Mouse (Mus musculus): ENCODE measurements around the gene Taf8. TPM values are rescaled to one million over a fixed set of nuclear protein-coding genes. Genes with fewer than 3 reads are reported as not detected.

Taf8 gene
- 24.0 and 25.9 TPM in 2 replicates for polyA plus RNA-seq (2014; fragmentation: Nextera tagmentation; extraction: Ambion mirVana)

DNA sequence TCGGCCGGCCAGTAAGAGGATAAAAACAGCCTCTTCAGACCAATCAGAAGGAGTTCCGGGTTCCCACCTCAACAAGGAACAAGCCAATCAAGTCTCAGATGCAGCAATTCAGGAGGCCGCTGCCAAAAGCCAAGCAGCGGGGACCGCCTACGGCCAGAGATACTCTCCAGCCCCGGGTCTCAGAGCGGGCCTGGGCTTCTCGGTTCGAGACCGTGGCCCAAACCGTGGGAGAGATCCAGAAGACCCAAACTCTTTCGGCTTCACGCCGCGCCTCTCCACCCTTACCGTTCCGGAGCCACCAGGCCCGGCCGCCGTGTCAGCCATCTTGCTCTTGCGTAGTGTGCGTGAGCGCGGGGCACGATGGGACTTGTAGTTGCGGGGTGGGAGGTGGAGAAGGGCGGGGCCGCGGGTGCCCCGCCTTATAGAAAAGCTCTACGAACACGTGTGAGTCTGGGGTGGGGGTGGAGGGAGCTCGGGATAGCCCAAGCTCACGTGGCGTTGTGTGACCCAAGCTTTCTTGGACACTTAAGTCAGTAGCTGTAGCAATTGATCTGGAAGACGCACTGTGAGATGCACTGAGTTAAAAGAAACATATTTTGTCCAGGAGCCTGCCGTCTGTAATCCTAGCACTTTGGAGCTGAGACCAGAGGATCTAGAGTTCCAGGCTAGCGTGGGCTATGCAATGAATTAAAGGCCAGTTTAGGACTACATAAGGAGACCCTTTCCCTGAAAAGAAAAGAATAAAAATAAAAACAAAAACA is at the start of gene Taf8:
Gene Taf8, minus strand, starts transcription at position 347 of the 761 bp plus-strand sequence.
- ATAC-seq: peak; percentile 98
- H3K36me3 ChIP-seq (ENCODE audit: control insufficient read depth, insufficient read depth, low read length): peaks cover 30% of the 10 kb centered on the region
- H3K4me1 ChIP-seq (ENCODE audit: control insufficient read depth, insufficient read depth, low read length): peaks cover 7% of the 10 kb centered on the region
- no peaks in the 10 kb centered on the region for H3K27me3 ChIP-seq (replicated peaks; ENCODE audit: control insufficient read depth, insufficient read depth, low read length)
- no peaks in the 10 kb centered on the region for H3K9me3 ChIP-seq (replicated peaks; ENCODE audit: control insufficient read depth, low read length)
- H3K4me2 ChIP-seq (ENCODE audit: low read length): peak within 1 kb of the TSS; percentile 77
- H3K9ac ChIP-seq (ENCODE audit: low read length): peak within 1 kb of the TSS; percentile 75
- peak within 1 kb of the TSS; percentile 59 for H3K27ac ChIP-seq (ENCODE audit: low read depth, low read length)
- DNase-seq (ENCODE audit: low spot score): peak; percentile 96
- 2% methylated on average over 40 of the region's 40 CpGs for WGBS
- H3K4me3 ChIP-seq (ENCODE audit: low read depth, low read length): peak within 1 kb of the TSS; percentile 57

DNA sequence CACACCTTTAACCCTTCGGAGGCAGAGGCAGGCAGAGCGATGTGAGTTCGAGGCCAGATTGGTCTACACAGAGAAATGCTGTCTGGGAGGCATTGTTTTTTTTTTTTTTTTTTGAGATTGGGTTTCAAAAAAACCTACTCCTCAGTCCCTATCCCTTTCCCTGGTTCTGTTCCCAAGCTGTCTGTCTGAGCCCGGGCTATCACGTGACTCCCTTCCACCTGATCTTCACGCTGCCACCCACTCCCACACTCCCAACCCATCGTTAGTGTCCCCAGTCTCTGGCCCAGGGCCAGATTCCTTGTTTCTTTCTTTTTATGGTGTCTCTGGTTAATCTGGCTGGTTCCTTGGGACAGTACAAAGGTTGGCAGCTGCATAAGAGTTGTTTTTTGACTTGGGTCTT is 49.0 kb upstream of the Taf8 start:
- no peak for DNase-seq (ENCODE audit: low spot score)
- 56% methylated on average over 7 of the region's 7 CpGs for WGBS

DNA sequence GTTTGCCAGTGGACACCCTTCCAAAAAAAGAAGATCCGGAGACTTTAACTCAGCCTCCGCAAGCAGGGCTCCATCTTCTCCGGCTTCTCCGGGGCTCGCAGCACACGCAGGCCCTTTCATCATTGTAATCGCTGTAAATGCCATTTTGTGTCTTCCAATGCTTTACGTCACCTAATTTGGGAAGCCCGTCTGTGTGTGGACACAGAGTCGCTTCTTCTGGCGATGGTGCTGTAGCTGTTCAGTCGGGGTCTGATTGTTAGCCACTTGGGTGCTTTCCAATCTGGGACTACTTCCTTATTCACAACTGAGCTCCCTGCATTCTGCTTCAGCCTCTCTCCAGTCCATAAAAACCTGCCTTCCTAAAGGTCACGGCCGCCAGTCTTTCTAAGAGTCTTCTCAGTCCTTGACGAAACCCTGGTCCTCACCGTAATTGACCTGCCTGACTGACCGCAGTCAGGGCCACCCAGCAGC is 43.8 kb upstream of the Taf8 start:
- no peaks in the 10 kb centered on the region for H3K9me3 ChIP-seq (replicated peaks; ENCODE audit: control insufficient read depth, low read length)
- no peak overlapping the region for H3K9ac ChIP-seq (ENCODE audit: low read length)
- no peak overlapping the region for H3K4me2 ChIP-seq (ENCODE audit: low read length)
- no peaks in the 10 kb centered on the region for H3K36me3 ChIP-seq (ENCODE audit: control insufficient read depth, insufficient read depth, low read length)
- ATAC-seq (no peak), DNase-seq (ENCODE audit: low spot score) (peak; percentile 29)
- no peak overlapping the region for H3K4me3 ChIP-seq (ENCODE audit: low read depth, low read length)
- no peak overlapping the region for H3K27ac ChIP-seq (ENCODE audit: low read depth, low read length)
- H3K27me3 ChIP-seq (replicated peaks; ENCODE audit: control insufficient read depth, insufficient read depth, low read length): no peaks in the 10 kb centered on the region
- H3K4me1 ChIP-seq (ENCODE audit: control insufficient read depth, insufficient read depth, low read length): no peaks in the 10 kb centered on the region
- 70% methylated on average over 17 of the region's 17 CpGs for WGBS

More for the DNA sequence above, 49.0 kb upstream of the Taf8 start:
- H3K27ac ChIP-seq (ENCODE audit: low read depth, low read length): no peak overlapping the region
- ATAC-seq: no peak
- H3K27me3 ChIP-seq (replicated peaks; ENCODE audit: control insufficient read depth, insufficient read depth, low read length): no peaks in the 10 kb centered on the region
- no peaks in the 10 kb centered on the region for H3K9me3 ChIP-seq (replicated peaks; ENCODE audit: control insufficient read depth, low read length)
- no peaks in the 10 kb centered on the region for H3K4me1 ChIP-seq (ENCODE audit: control insufficient read depth, insufficient read depth, low read length)
- no peaks in the 10 kb centered on the region for H3K36me3 ChIP-seq (ENCODE audit: control insufficient read depth, insufficient read depth, low read length)
- H3K4me2 ChIP-seq (ENCODE audit: low read length): no peak overlapping the region
- H3K4me3 ChIP-seq (ENCODE audit: low read depth, low read length): no peak overlapping the region
- no peak overlapping the region for H3K9ac ChIP-seq (ENCODE audit: low read length)

DNA sequence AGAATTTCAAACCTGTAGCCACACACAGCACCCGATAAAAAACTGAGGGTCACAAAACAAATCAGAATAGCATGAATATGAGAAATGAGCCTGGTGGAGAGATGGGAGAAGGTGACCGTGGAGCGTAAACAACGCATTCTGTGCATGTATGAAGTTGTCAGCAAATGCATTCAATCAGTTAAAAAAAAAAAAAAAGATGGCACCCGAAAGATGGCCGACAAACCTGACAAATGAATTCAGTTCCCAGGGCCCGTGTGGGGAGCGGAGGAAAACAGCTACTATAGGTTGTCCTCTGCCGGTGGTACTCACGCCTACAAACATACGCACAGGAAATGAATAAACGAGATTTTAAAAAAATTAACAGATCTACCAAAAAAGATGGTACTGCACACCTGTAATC is 43.1 kb upstream of the Taf8 start:
- 93% methylated on average over 12 of the region's 12 CpGs for WGBS
- Histone ChIP-seq H3K9me3 (replicated peaks; ENCODE audit: control insufficient read depth, low read length) (no peaks in the 10 kb centered on the region), H3K4me2 (ENCODE audit: low read length) (no peak overlapping the region), H3K9ac (ENCODE audit: low read length) (no peak overlapping the region), H3K4me1 (ENCODE audit: control insufficient read depth, insufficient read depth, low read length) (no peaks in the 10 kb centered on the region), H3K36me3 (ENCODE audit: control insufficient read depth, insufficient read depth, low read length) (no peaks in the 10 kb centered on the region), H3K27ac (ENCODE audit: low read depth, low read length) (no peak overlapping the region), H3K27me3 (replicated peaks; ENCODE audit: control insufficient read depth, insufficient read depth, low read length) (no peaks in the 10 kb centered on the region), H3K4me3 (ENCODE audit: low read depth, low read length) (no peak overlapping the region)
- ATAC-seq: no peak
- DNase-seq (ENCODE audit: low spot score): no peak

DNA sequence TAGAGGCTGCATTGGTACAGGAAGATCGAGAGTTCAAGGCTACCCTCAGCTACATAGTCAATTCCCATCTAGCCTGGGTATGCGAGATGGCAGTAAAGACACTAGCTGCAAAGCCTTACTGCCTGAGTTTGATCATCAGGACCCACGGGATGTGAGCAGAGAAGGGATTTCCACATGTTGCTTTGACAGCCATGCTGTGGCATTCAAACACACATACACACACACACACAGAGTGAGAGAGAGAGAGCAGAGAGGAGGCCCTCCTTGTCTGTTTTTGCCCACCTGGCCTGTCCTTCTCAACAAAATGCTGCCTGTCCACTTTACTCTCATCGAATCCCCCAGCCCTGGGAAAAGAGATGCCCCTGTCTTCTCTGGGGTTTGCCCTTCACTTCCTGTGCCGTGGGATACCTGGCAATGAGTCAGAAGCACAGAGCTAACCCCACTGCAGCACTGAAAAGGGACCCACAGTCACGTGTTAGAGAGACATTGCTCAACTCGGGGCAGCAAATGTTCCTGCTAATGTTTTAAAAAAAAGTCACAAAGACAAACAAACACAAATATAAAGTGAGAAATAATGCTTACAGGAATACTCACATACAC is 41.1 kb upstream of the Taf8 start:
- Histone ChIP-seq H3K27me3 (replicated peaks; ENCODE audit: control insufficient read depth, insufficient read depth, low read length) (no peaks in the 10 kb centered on the region), H3K4me1 (ENCODE audit: control insufficient read depth, insufficient read depth, low read length) (no peaks in the 10 kb centered on the region), H3K27ac (ENCODE audit: low read depth, low read length) (no peak overlapping the region), H3K4me2 (ENCODE audit: low read length) (no peak overlapping the region), H3K9ac (ENCODE audit: low read length) (no peak overlapping the region), H3K9me3 (replicated peaks; ENCODE audit: control insufficient read depth, low read length) (no peaks in the 10 kb centered on the region), H3K36me3 (ENCODE audit: control insufficient read depth, insufficient read depth, low read length) (no peaks in the 10 kb centered on the region), H3K4me3 (ENCODE audit: low read depth, low read length) (no peak overlapping the region)
- DNase-seq (ENCODE audit: low spot score) (no peak), ATAC-seq (no peak)
- 82% methylated on average over 7 of the region's 7 CpGs for WGBS

DNA sequence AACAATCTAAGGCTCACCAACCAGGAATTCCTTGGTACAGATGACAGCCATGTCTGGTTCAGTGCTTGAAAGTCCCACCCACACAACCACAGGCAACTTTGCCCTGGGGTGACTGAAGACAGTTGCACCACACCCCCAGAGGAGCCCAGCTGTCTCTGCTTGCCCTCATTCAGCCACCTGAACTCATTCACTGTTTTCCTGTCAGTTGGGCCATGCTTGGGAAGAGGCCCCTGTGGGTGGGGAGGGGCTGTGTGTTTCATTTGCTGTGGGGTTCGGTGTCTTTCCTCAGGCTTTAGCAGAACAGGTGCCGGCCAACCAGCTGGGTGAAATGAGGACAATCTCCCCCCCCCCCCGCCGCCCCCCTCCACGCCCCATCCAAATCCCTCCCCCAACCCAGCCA is 40.0 kb upstream of the Taf8 start:
- 75% methylated on average over 2 of the region's 5 CpGs for WGBS
- H3K4me2 ChIP-seq (ENCODE audit: low read length): no peak overlapping the region
- no peak for ATAC-seq

DNA sequence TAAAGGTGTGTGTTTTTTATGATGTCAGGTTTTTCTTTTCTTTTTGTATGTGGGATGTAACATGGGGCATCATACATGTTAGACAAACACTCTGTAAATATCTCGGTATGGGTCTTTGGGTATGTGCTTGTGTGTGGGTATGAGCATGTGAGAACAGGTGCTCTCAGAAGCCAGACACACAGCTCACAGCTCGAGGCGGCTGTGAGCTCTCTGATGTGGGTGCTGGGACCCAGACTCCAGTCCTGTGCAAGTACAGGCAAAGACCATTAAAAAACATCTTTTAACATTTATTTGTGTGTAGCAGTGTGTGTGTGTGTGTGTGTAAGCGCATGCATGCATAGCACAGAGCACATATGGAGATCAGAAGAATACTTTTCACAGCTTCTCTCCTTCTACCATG is 37.0 kb upstream of the Taf8 start:
- no peaks in the 10 kb centered on the region for H3K36me3 ChIP-seq (ENCODE audit: control insufficient read depth, insufficient read depth, low read length)
- no peaks in the 10 kb centered on the region for H3K27me3 ChIP-seq (replicated peaks; ENCODE audit: control insufficient read depth, insufficient read depth, low read length)
- WGBS: 93% methylated on average over 4 of the region's 4 CpGs
- DNase-seq (ENCODE audit: low spot score): no peak
- H3K9me3 ChIP-seq (replicated peaks; ENCODE audit: control insufficient read depth, low read length): no peaks in the 10 kb centered on the region
- no peak overlapping the region for H3K4me3 ChIP-seq (ENCODE audit: low read depth, low read length)
- no peak overlapping the region for H3K9ac ChIP-seq (ENCODE audit: low read length)
- ATAC-seq: no peak
- no peak overlapping the region for H3K4me2 ChIP-seq (ENCODE audit: low read length)
- H3K27ac ChIP-seq (ENCODE audit: low read depth, low read length): no peak overlapping the region
- H3K4me1 ChIP-seq (ENCODE audit: control insufficient read depth, insufficient read depth, low read length): no peaks in the 10 kb centered on the region

More for the DNA sequence above, 40.0 kb upstream of the Taf8 start:
- H3K27ac ChIP-seq (ENCODE audit: low read depth, low read length): no peak overlapping the region
- H3K4me1 ChIP-seq (ENCODE audit: control insufficient read depth, insufficient read depth, low read length): no peaks in the 10 kb centered on the region
- H3K27me3 ChIP-seq (replicated peaks; ENCODE audit: control insufficient read depth, insufficient read depth, low read length): no peaks in the 10 kb centered on the region
- H3K4me3 ChIP-seq (ENCODE audit: low read depth, low read length): no peak overlapping the region
- no peaks in the 10 kb centered on the region for H3K9me3 ChIP-seq (replicated peaks; ENCODE audit: control insufficient read depth, low read length)
- H3K36me3 ChIP-seq (ENCODE audit: control insufficient read depth, insufficient read depth, low read length): no peaks in the 10 kb centered on the region
- no peak overlapping the region for H3K9ac ChIP-seq (ENCODE audit: low read length)
- no peak for DNase-seq (ENCODE audit: low spot score)

DNA sequence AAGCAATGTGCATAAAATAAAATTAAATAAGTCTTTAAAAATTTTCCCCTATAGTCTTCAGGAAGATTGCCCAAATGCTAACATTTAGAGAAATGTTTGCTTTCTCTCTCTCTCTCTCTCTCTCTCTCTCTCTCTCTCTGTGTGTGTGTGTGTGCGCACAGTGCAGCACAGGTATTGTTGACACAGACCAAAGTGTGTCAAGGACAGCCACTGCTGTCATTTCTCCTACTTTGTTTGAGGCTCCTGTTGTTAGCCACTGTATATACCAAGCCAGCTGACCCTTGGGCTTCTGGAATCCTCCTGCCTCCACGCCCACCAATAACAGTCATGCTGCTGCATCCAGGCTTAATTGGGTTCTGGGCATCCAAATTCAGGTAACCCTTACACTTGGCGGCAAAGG is 36.0 kb upstream of the Taf8 start:
- Histone ChIP-seq H3K4me2 (ENCODE audit: low read length) (no peak overlapping the region), H3K27me3 (replicated peaks; ENCODE audit: control insufficient read depth, insufficient read depth, low read length) (no peaks in the 10 kb centered on the region), H3K9me3 (replicated peaks; ENCODE audit: control insufficient read depth, low read length) (no peaks in the 10 kb centered on the region), H3K9ac (ENCODE audit: low read length) (no peak overlapping the region), H3K36me3 (ENCODE audit: control insufficient read depth, insufficient read depth, low read length) (no peaks in the 10 kb centered on the region), H3K4me3 (ENCODE audit: low read depth, low read length) (no peak overlapping the region), H3K27ac (ENCODE audit: low read depth, low read length) (no peak overlapping the region), H3K4me1 (ENCODE audit: control insufficient read depth, insufficient read depth, low read length) (no peaks in the 10 kb centered on the region)
- 83% methylated on average over 3 of the region's 3 CpGs for WGBS
- no peak for DNase-seq (ENCODE audit: low spot score)
- ATAC-seq: no peak

DNA sequence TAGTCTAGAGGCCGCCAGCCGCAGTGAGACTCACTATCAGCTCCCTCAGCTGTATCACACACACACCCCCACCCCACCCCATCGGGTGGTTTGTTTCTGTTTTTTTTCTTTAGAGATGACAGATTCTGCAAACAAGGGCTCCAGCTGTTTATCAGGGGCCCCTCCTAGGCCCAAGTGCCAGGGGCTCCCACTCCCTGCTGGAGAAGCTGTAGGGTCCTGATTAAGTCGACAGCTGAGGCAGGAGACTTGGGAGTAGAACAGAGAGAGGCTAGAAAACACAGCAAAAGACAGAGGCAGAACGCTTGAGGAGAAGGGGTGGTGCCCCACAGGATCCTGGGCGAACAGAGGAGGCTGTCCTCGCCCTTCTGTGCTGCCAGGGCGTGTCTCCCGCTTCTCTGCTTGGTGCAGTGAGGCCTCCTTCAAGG is 33.7 kb upstream of the Taf8 start:
- ATAC-seq: no peak
- H3K4me2 ChIP-seq (ENCODE audit: low read length): no peak overlapping the region
- DNase-seq (ENCODE audit: low spot score): no peak
- no peaks in the 10 kb centered on the region for H3K9me3 ChIP-seq (replicated peaks; ENCODE audit: control insufficient read depth, low read length)
- H3K27me3 ChIP-seq (replicated peaks; ENCODE audit: control insufficient read depth, insufficient read depth, low read length): no peaks in the 10 kb centered on the region
- H3K36me3 ChIP-seq (ENCODE audit: control insufficient read depth, insufficient read depth, low read length): no peaks in the 10 kb centered on the region
- no peak overlapping the region for H3K4me3 ChIP-seq (ENCODE audit: low read depth, low read length)
- H3K9ac ChIP-seq (ENCODE audit: low read length): no peak overlapping the region
- 76% methylated on average over 9 of the region's 9 CpGs for WGBS
- no peak overlapping the region for H3K27ac ChIP-seq (ENCODE audit: low read depth, low read length)
- no peaks in the 10 kb centered on the region for H3K4me1 ChIP-seq (ENCODE audit: control insufficient read depth, insufficient read depth, low read length)
